Mouse (Mus musculus) MEL (cell line): ENCODE measurements around the gene Dusp11. TPM values are rescaled to one million over a fixed set of nuclear protein-coding genes. Genes with fewer than 3 reads are reported as not detected.
"Not testable (repeated sequence)": the region's sequence is repeated elsewhere in the genome, so short reads cannot be mapped to it uniquely, and the experiment has no call there.

Source experiments
- DNase-seq: peaks from one replicate; pipeline ENCODE4 v3.0.0; 2011; ENCODE audit warnings: low read depth, low spot score
- H3K27ac ChIP-seq: 2 replicates; pipeline ENCODE4 v1.5.1; 2012; ENCODE audit warnings: low read depth, mild to moderate bottlenecking, control low read depth, low read length, moderate library complexity; ENCODE audit not compliant: control insufficient read depth
- H3K27me3 ChIP-seq, 2 experiments: fragments of 150-350 bp in 1 of 2; sonication (generic) in 1 of 2; 2 replicates each; pipeline ENCODE4 v1.6.1; 2012; ENCODE audit warnings: low read length in 2 of 2, mild to moderate bottlenecking in 2 of 2, improper control_type of control experiment in 1 of 2, moderate library complexity in 1 of 2; ENCODE audit not compliant: insufficient read depth in 2 of 2, control insufficient read depth in 1 of 2
- H3K36me3 ChIP-seq, 2 experiments: 2 replicates each; pipeline ENCODE4 v1.6.1; 2012 to 2014; ENCODE audit warnings: low read length in 2 of 2, improper control_type of control experiment in 1 of 2, inconsistent platforms in 1 of 2, mild to moderate bottlenecking in 1 of 2; ENCODE audit not compliant: insufficient read depth in 2 of 2, control insufficient read depth in 1 of 2
- H3K4me1 ChIP-seq, 2 experiments: fragments of 150-350 bp in 1 of 2; sonication (generic) in 1 of 2; 2 replicates each; pipeline ENCODE4 v1.6.1; 2012; ENCODE audit warnings: low read length in 2 of 2, improper control_type of control experiment in 1 of 2, mild to moderate bottlenecking in 1 of 2; ENCODE audit not compliant: insufficient read depth in 2 of 2, control insufficient read depth in 1 of 2
- H3K4me3 ChIP-seq, 2 experiments: fragments of 150-350 bp in 1 of 2; sonication (generic) in 1 of 2; 2 replicates each; pipeline ENCODE4 v1.5.1; 2012; ENCODE audit warnings: low read depth in 2 of 2, low read length in 2 of 2, mild to moderate bottlenecking in 2 of 2, moderate library complexity in 2 of 2, control low read depth in 1 of 2, improper control_type of control experiment in 1 of 2; ENCODE audit not compliant: control insufficient read depth in 1 of 2, insufficient read depth in 1 of 2
- H3K79me2 ChIP-seq: 2 replicates; pipeline ENCODE4 v1.6.1; 2012; ENCODE audit warnings: mild to moderate bottlenecking, low read length, moderate library complexity; ENCODE audit not compliant: control insufficient read depth, poor library complexity, insufficient read depth
- H3K9ac ChIP-seq: 2 replicates; pipeline ENCODE4 v1.6.1; 2012; ENCODE audit warnings: low read depth, mild to moderate bottlenecking, control low read depth, low read length, moderate library complexity; ENCODE audit not compliant: control insufficient read depth, poor library complexity, severe bottlenecking
- H3K9me3 ChIP-seq: fragments of 150-350 bp; sonication (generic); replicated peaks from 2 replicates; pipeline ENCODE4 v1.6.1; 2012; ENCODE audit warnings: mild to moderate bottlenecking, low read length, improper control_type of control experiment, moderate library complexity; ENCODE audit not compliant: insufficient read depth
- CTCF ChIP-seq, 3 experiments: IDR thresholded peaks in 2 of 3; conservative IDR thresholded peaks in 1 of 3; 2 replicates each; pipeline ENCODE4 v1.5.1; 2011 to 2012; ENCODE audit warnings: low read length in 3 of 3, low read depth in 2 of 3, mild to moderate bottlenecking in 2 of 3, improper control_type of control experiment in 1 of 3, inconsistent platforms in 1 of 3, mixed read lengths in 1 of 3, moderate library complexity in 1 of 3; ENCODE audit not compliant: control insufficient read depth in 1 of 3, insufficient read depth in 1 of 3, poor library complexity in 1 of 3, severe bottlenecking in 1 of 3
- E2F4 ChIP-seq: IDR thresholded peaks from 2 replicates; pipeline ENCODE4 v1.6.1; 2011; ENCODE audit warnings: low read depth, low read length, improper control_type of control experiment, borderline replicate concordance
- ELF1 ChIP-seq: IDR thresholded peaks from 2 replicates; pipeline ENCODE4 v1.6.1; 2014; ENCODE audit warnings: low read depth, mild to moderate bottlenecking, inconsistent platforms, low read length, improper control_type of control experiment, moderate library complexity
- EP300 ChIP-seq, 2 experiments: IDR thresholded peaks; 2 replicates each; pipeline ENCODE4 v1.6.1; 2011; ENCODE audit warnings: improper control_type of control experiment in 2 of 2, low read length in 2 of 2, low read depth in 1 of 2, mild to moderate bottlenecking in 1 of 2
- JUND ChIP-seq: IDR thresholded peaks from 2 replicates; pipeline ENCODE4 v1.6.1; 2011; ENCODE audit warnings: low read depth, mild to moderate bottlenecking, improper control_type of control experiment, low read length
- KAT2A ChIP-seq: conservative IDR thresholded peaks from 2 replicates; pipeline ENCODE4 v1.6.1; 2012; ENCODE audit warnings: low read depth, low read length, improper control_type of control experiment, inconsistent platforms
- MAX ChIP-seq: IDR thresholded peaks from 2 replicates; pipeline ENCODE4 v1.6.1; 2011; ENCODE audit warnings: low read length, improper control_type of control experiment
- MEF2A ChIP-seq: IDR thresholded peaks from 2 replicates; pipeline ENCODE4 v1.6.1; 2014; ENCODE audit warnings: low read depth, mild to moderate bottlenecking, inconsistent platforms, low read length, improper control_type of control experiment; ENCODE audit not compliant: poor library complexity, insufficient replicate concordance, severe bottlenecking; ENCODE audit errors: extremely low read depth
- NELFE ChIP-seq: IDR thresholded peaks from 2 replicates; pipeline ENCODE4 v1.6.1; 2011; ENCODE audit warnings: low read depth, low read length, improper control_type of control experiment
- NRF1 ChIP-seq: IDR thresholded peaks from 2 replicates; pipeline ENCODE4 v1.6.1; 2014; ENCODE audit warnings: low read depth, mild to moderate bottlenecking, inconsistent platforms, low read length, improper control_type of control experiment, moderate library complexity; ENCODE audit not compliant: poor library complexity, insufficient read depth, severe bottlenecking
- POLR2AphosphoS2 ChIP-seq: IDR thresholded peaks from 2 replicates; pipeline ENCODE4 v1.6.1; 2011; ENCODE audit warnings: low read length, improper control_type of control experiment
- TBP ChIP-seq: IDR thresholded peaks from 2 replicates; pipeline ENCODE4 v1.8.0; 2011; ENCODE audit warnings: low read depth, low read length, improper control_type of control experiment
- UBTF ChIP-seq: IDR thresholded peaks from 2 replicates; pipeline ENCODE4 v1.6.1; 2012; ENCODE audit warnings: low read depth, mild to moderate bottlenecking, inconsistent platforms, low read length, improper control_type of control experiment, moderate library complexity, borderline replicate concordance; ENCODE audit not compliant: insufficient read depth
- USF2 ChIP-seq, 2 experiments: IDR thresholded peaks; 2 replicates each; pipeline ENCODE4 v1.6.1; 2011 to 2012; ENCODE audit warnings: improper control_type of control experiment in 2 of 2, low read length in 2 of 2, borderline replicate concordance in 1 of 2, inconsistent platforms in 1 of 2, low read depth in 1 of 2, mild to moderate bottlenecking in 1 of 2; ENCODE audit not compliant: insufficient read depth in 1 of 2
- ZC3H11A ChIP-seq: IDR thresholded peaks from 2 replicates; pipeline ENCODE4 v1.6.1; 2012; ENCODE audit warnings: low read depth, mild to moderate bottlenecking, inconsistent platforms, low read length, improper control_type of control experiment
- ZKSCAN1 ChIP-seq: IDR thresholded peaks from 2 replicates; pipeline ENCODE4 v1.6.1; 2012; ENCODE audit warnings: low read depth, mild to moderate bottlenecking, inconsistent platforms, low read length, improper control_type of control experiment, moderate library complexity
- ZMIZ1 ChIP-seq: IDR thresholded peaks from 2 replicates; pipeline ENCODE4 v1.6.1; 2012; ENCODE audit warnings: low read depth, mild to moderate bottlenecking, inconsistent platforms, low read length, improper control_type of control experiment, moderate library complexity
- ZNF384 ChIP-seq: IDR thresholded peaks from 2 replicates; pipeline ENCODE4 v1.6.1; 2012; ENCODE audit warnings: low read depth, mild to moderate bottlenecking, inconsistent platforms, low read length, improper control_type of control experiment
- polyA plus RNA-seq, 2 experiments: library from polyadenylated mRNA; stranded (reverse) in 1 of 2; unstranded in 1 of 2; fragments of >175 nt in 1 of 2; fragments of >200 nt in 1 of 2; gene quantifications; 2 replicates each; pipeline versions ENCODE4 v1.2.1 to v1.2.4; 2012; ENCODE audit warnings: low replicate concordance in 2 of 2, low read depth in 1 of 2; ENCODE audit not compliant: insufficient read length in 2 of 2, insufficient read depth in 1 of 2, missing spikeins in 1 of 2
- total RNA-seq: library from RNA; depleted of rRNA; stranded (reverse); fragments of 300-350 nt; gene quantifications from 2 replicates; pipeline ENCODE4 v1.2.3, GENCODE M21; 2012

Gene Dusp11
- total and polyA plus RNA-seq, 3 experiments: 22.4 to 42.3 (median 33.2) TPM

DNA sequence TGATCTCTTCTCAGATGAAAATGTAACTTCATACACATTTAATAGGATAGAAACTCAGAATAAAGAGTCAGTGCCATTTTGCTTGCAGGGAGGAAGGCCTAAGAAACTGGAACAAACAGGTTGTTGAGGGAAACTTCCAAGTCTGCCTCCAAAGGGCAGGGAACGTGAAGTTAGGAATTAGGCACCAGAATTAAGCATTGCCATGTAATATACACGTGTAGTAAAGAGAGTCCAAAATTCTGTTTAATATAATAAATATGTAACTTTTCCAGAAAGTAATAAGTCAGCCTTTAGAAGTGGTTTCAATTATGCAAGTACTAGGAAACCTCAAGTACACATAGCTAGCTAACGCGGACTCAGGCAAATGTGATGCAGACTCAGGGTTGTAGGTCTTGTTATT, 42.1 kb downstream of the Dusp11 start:
- Histone ChIP-seq H3K4me1 (peaks cover 6 to 7% of the 10 kb centered on the region in 2 experiments; a peak in 3 of 4 replicates), H3K36me3 (peaks cover 3 to 14% of the 10 kb centered on the region in 2 experiments), H3K9me3 (no peaks in the 10 kb centered on the region), H3K79me2 (peaks cover 13% of the 10 kb centered on the region), H3K27me3 (no peaks in the 10 kb centered on the region), H3K4me3 (no peak overlapping the region), H3K9ac (no peak overlapping the region), H3K27ac (no peak overlapping the region)
- DNase-seq: no peak
- no peak for TF ChIP-seq ELF1
- TF ChIP-seq ZC3H11A: no peak
- no peak for TF ChIP-seq E2F4
- TF ChIP-seq NELFE: no peak
- TF ChIP-seq EP300 (IDR thresholded peaks at IDR 0.05; ENCODE audit: low read depth in 1 of 2, low read length in 2 of 2): no peak
- TF ChIP-seq ZKSCAN1: no peak
- TF ChIP-seq USF2 (IDR thresholded peaks at IDR 0.05; ENCODE audit: borderline replicate concordance in 1 of 2, insufficient read depth in 1 of 2, low read depth in 1 of 2, low read length in 2 of 2): no peak
- TF ChIP-seq ZMIZ1: no peak
- TF ChIP-seq ZNF384: no peak
- no peak for TF ChIP-seq MAX
- TF ChIP-seq KAT2A: no peak
- no peak for TF ChIP-seq JUND
- no peak for TF ChIP-seq NRF1
- no peak for TF ChIP-seq MEF2A
- no peak for TF ChIP-seq TBP
- TF ChIP-seq, all 39 proteins: peak for 0

DNA sequence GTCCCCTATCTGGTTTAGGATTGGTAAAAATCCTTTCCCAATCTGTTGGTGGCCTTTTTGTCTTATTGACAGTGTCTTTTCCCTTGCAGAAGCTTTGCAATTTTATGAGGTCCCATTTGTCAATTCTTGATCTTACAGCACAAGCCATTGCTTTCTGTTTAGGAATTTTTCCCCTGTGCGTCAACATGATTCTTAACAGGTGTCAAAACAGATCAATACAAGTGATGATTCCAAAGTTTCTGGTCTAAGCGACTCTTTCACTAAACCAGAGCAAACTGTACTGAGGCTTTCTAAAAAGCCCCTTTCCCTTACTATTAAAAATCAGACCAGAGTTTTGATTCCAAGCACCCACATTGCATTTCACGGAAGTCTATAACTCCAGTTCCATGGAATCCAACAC, 43.1 kb downstream of the Dusp11 start:
- H3K27ac ChIP-seq, H3K27me3 ChIP-seq, DNase-seq: not testable (repeated sequence)

DNA sequence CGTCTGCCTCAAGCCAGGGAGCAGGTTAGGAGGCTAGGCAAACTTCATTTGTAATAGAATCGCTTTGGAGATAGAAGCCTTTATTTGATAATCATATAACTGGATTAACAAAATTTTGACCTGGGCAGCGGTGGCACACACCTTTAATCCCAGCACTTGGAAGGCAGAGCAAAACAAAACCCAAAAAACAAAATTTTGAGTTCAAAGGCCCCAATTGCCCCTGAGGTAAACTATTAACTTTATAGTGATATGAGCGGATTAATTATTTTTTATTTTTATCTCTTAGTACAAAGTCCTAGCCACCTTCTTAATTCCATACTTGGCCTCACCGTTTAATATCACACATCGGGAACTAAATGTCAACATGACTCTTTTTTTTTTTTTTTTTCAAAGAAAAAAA, 44.9 kb downstream of the Dusp11 start:
- peaks cover 13% of the 10 kb centered on the region for H3K79me2 ChIP-seq
- H3K4me1 ChIP-seq: peaks cover 8 to 9% of the 10 kb centered on the region in 2 experiments; a peak in 3 of 4 replicates
- no peaks in the 10 kb centered on the region for H3K9me3 ChIP-seq
- H3K27me3 ChIP-seq: no peaks in the 10 kb centered on the region
- H3K36me3 ChIP-seq: peaks cover 2 to 9% of the 10 kb centered on the region in 2 experiments
- no peak for DNase-seq
- H3K9ac ChIP-seq: peak overlapping the region; percentile 73
- peak overlapping the region; percentile 77 for H3K27ac ChIP-seq
- no peak for TF ChIP-seq CTCF (IDR thresholded peaks at IDR 0.05 in 2 of 3, conservative IDR thresholded peaks at IDR 0.05 in 1 of 3; ENCODE audit: control insufficient read depth in 1 of 3, insufficient read depth in 1 of 3, low read depth in 2 of 3, low read length in 3 of 3, poor library complexity in 1 of 3, severe bottlenecking in 1 of 3)
- TF ChIP-seq POLR2AphosphoS2: no peak
- TF ChIP-seq NELFE: no peak
- TF ChIP-seq EP300 (IDR thresholded peaks at IDR 0.05; ENCODE audit: low read depth in 1 of 2, low read length in 2 of 2): no peak; a peak in 1 of 4 replicates
- TF ChIP-seq ZNF384: 0 out of 2 replicates have a peak, but pooled peaks have one; percentile 22
- no peak for TF ChIP-seq ZC3H11A
- no peak for TF ChIP-seq UBTF
- TF ChIP-seq, all 39 proteins: peak for 1
- H3K4me3 ChIP-seq: peak overlapping the region; percentile 59 to 71

More for the DNA sequence above, 43.1 kb downstream of the Dusp11 start:
- not testable (repeated sequence) for H3K9ac ChIP-seq, H3K9me3 ChIP-seq, H3K4me3 ChIP-seq, H3K36me3 ChIP-seq, H3K4me1 ChIP-seq
- peaks cover 13% of the 10 kb centered on the region for H3K79me2 ChIP-seq
